Mouse (Mus musculus) liver, embryonic 11.5 days (tissue): ENCODE measurements around the gene Xkr8. TPM values are rescaled to one million over a fixed set of nuclear protein-coding genes. Genes with fewer than 3 reads are reported as not detected.
"Not testable (repeated sequence)": the region's sequence is repeated elsewhere in the genome, so short reads cannot be mapped to it uniquely, and the experiment has no call there.

Experiments
- ATAC-seq: fragments of 200-750 bp; cut with Nextera tagmentation; replicated peaks from 2 replicates; pipeline ENCODE4 v1.8.0; 2017; ENCODE audit warnings: moderate number of reproducible peaks, mild to moderate bottlenecking, moderate TSS enrichment, moderate library complexity; ENCODE audit not compliant: low FRiP score
- DNase-seq: peaks from one replicate; pipeline ENCODE4 v3.0.0-alpha.2; 2017; ENCODE audit warnings: low spot score
- H3K27ac ChIP-seq: fragments of 300-500 bp; sonication (generic); 2 replicates; pipeline ENCODE4 v1.5.1; 2014; ENCODE audit warnings: mild to moderate bottlenecking, low read depth, low read length, control low read depth
- H3K27me3 ChIP-seq: fragments of 300-500 bp; sonication (generic); replicated peaks from 2 replicates; pipeline ENCODE4 v1.6.1; 2014; ENCODE audit warnings: low read length, mixed read lengths; ENCODE audit not compliant: control insufficient read depth, insufficient read depth
- H3K36me3 ChIP-seq: fragments of 300-500 bp; sonication (generic); 2 replicates; pipeline ENCODE4 v1.6.1; 2014; ENCODE audit warnings: mild to moderate bottlenecking, low read length, moderate library complexity, mixed read lengths; ENCODE audit not compliant: control insufficient read depth, insufficient read depth
- H3K4me1 ChIP-seq: fragments of 300-500 bp; sonication (generic); replicated peaks from 2 replicates; pipeline ENCODE4 v1.6.1; 2014; ENCODE audit warnings: low read length, mixed read lengths; ENCODE audit not compliant: control insufficient read depth, insufficient read depth
- H3K4me2 ChIP-seq: fragments of 300-500 bp; sonication (generic); 2 replicates; pipeline ENCODE4 v1.6.1; 2014; ENCODE audit warnings: mild to moderate bottlenecking, control low read depth, moderate library complexity
- H3K4me3 ChIP-seq: fragments of 300-500 bp; sonication (generic); 2 replicates; pipeline ENCODE4 v1.5.1; 2014; ENCODE audit warnings: low read depth, low read length, control low read depth
- H3K9ac ChIP-seq: fragments of 300-500 bp; sonication (generic); 2 replicates; pipeline ENCODE4 v1.6.1; 2014; ENCODE audit warnings: low read depth, low read length, control low read depth
- H3K9me3 ChIP-seq: fragments of 300-500 bp; sonication (generic); 2 replicates; pipeline ENCODE4 v1.6.1; 2016; ENCODE audit warnings: low read length, inconsistent platforms, mixed read lengths; ENCODE audit not compliant: control insufficient read depth
- WGBS: fragments of 180-500 bp; shearing (Covaris S2); extraction: QIAGEN DNeasy Blood & Tissue Kit; methylation state at CpG from one replicate; pipeline ENCODE4 v1.1.7; 2014; 5-methylcytosine and 5-hydroxymethylcytosine counted together
- polyA plus RNA-seq: library from polyadenylated mRNA; unstranded; fragments of >200 nt; fragmentation: Nextera tagmentation; extraction: Ambion mirVana; gene quantifications from 2 replicates; pipeline ENCODE4 v1.2.1, GENCODE M21; 2014

Xkr8 gene
- polyA plus RNA-seq, result 5.1 and 7.7 TPM in 2 replicates

GRCm38 (mm10) chr4:132732148-132732684 lies at the start of gene Xkr8:
Gene Xkr8 (minus strand): TSS chr4:132732546.
- Histone ChIP-seq H3K27me3 (no peaks in the 10 kb centered on the region), H3K36me3 (peaks cover 1% of the 10 kb centered on the region; the same call in 1 of the 2 replicates), H3K9me3 (no peaks in the 10 kb centered on the region), H3K4me2 (peak within 1 kb of the TSS; percentile 100), H3K4me1 (peaks cover 13% of the 10 kb centered on the region), H3K27ac (peak within 1 kb of the TSS; percentile 25; the same call in 1 of the 2 replicates), H3K4me3 (peak within 1 kb of the TSS; percentile 73), H3K9ac (peak within 1 kb of the TSS; percentile 72)
- WGBS, result 2% methylated on average over 34 of the region's 34 CpGs
- peak; percentile 93 for ATAC-seq
- DNase-seq, result peak; percentile 92

- H3K4me3 ChIP-seq, result no peak overlapping the region
- H3K9me3 ChIP-seq, result no peaks in the 10 kb centered on the region
- peaks cover 4% of the 10 kb centered on the region; the same call in 1 of the 2 replicates for H3K4me1 ChIP-seq
- ATAC-seq, result no peak
- H3K36me3 ChIP-seq, result peaks cover 42% of the 10 kb centered on the region
- no peak overlapping the region for H3K9ac ChIP-seq
- no peak for DNase-seq
- no peak overlapping the region for H3K27ac ChIP-seq
- no peaks in the 10 kb centered on the region for H3K27me3 ChIP-seq
- H3K4me2 ChIP-seq, result no peak overlapping the region
- WGBS, result 82% methylated on average over 4 of the region's 4 CpGs
These were observed 47.9 kb upstream of the Xkr8 start for GRCm38 (mm10) chr4:132780288-132780687.

GRCm38 (mm10) chr4:132778562-132779201 lies 46.3 kb upstream of the Xkr8 start:
- H3K9ac ChIP-seq, result no peak overlapping the region
- peaks cover 56% of the 10 kb centered on the region for H3K36me3 ChIP-seq
- no peaks in the 10 kb centered on the region for H3K27me3 ChIP-seq
- ATAC-seq (no peak), DNase-seq (no peak)
- no peak overlapping the region for H3K27ac ChIP-seq
- H3K4me3 ChIP-seq, result no peak overlapping the region
- no peak overlapping the region for H3K4me2 ChIP-seq
- 91% methylated on average over 6 of the region's 6 CpGs for WGBS
- H3K9me3 ChIP-seq, result no peaks in the 10 kb centered on the region
- H3K4me1 ChIP-seq, result no peaks in the 10 kb centered on the region

- Histone ChIP-seq H3K4me3 (no peak overlapping the region), H3K36me3 (peaks cover 71% of the 10 kb centered on the region), H3K27me3 (no peaks in the 10 kb centered on the region), H3K9ac (no peak overlapping the region), H3K4me1 (no peaks in the 10 kb centered on the region), H3K9me3 (no peaks in the 10 kb centered on the region), H3K4me2 (no peak overlapping the region), H3K27ac (no peak overlapping the region)
- DNase-seq (no peak), ATAC-seq (no peak)
- WGBS, result 84% methylated on average over 5 of the region's 5 CpGs
These were observed 44.4 kb upstream of the Xkr8 start for GRCm38 (mm10) chr4:132776764-132777163.

- ATAC-seq, result no peak
- H3K9me3 ChIP-seq, result no peaks in the 10 kb centered on the region
- H3K9ac ChIP-seq, result no peak overlapping the region
- H3K4me1 ChIP-seq, result no peaks in the 10 kb centered on the region
- peaks cover 86% of the 10 kb centered on the region for H3K36me3 ChIP-seq
- no peak overlapping the region for H3K4me3 ChIP-seq
- DNase-seq, result no peak
- no peak overlapping the region for H3K27ac ChIP-seq
- H3K4me2 ChIP-seq, result no peak overlapping the region
- 86% methylated on average over 3 of the region's 3 CpGs for WGBS
- no peaks in the 10 kb centered on the region for H3K27me3 ChIP-seq
These were observed 42.6 kb upstream of the Xkr8 start for GRCm38 (mm10) chr4:132774905-132775304.

- WGBS, result 91% methylated on average over 9 of the region's 9 CpGs
- H3K36me3 ChIP-seq, result peaks cover 59% of the 10 kb centered on the region
These were observed 39.4 kb upstream of the Xkr8 start for GRCm38 (mm10) chr4:132771776-132772175.

GRCm38 (mm10) chr4:132767914-132768876 lies 35.8 kb upstream of the Xkr8 start, which contains the start of gene Rpa2:
Gene Rpa2 (plus strand): TSS chr4:132768332.
- H3K27ac ChIP-seq, result peak within 1 kb of the TSS; percentile 72
- peak; percentile 94 for DNase-seq
- peak within 1 kb of the TSS; percentile 85 for H3K4me2 ChIP-seq
- under 1% methylated on average over 71 of the region's 71 CpGs for WGBS
- H3K9ac ChIP-seq, result peak within 1 kb of the TSS; percentile 96
- no peaks in the 10 kb centered on the region for H3K27me3 ChIP-seq
- peak within 1 kb of the TSS; percentile 77 for H3K4me3 ChIP-seq
- H3K4me1 ChIP-seq, result no peaks in the 10 kb centered on the region
- H3K36me3 ChIP-seq, result peaks cover 27% of the 10 kb centered on the region
- no peaks in the 10 kb centered on the region for H3K9me3 ChIP-seq
- peak; percentile 92 for ATAC-seq

More at GRCm38 (mm10) chr4:132771776-132772175, 39.4 kb upstream of the Xkr8 start:
- ATAC-seq (no peak), DNase-seq (no peak)
- Histone ChIP-seq H3K4me3 (no peak overlapping the region), H3K4me2 (no peak overlapping the region), H3K27ac (no peak overlapping the region), H3K4me1 (no peaks in the 10 kb centered on the region), H3K9me3 (no peaks in the 10 kb centered on the region), H3K27me3 (no peaks in the 10 kb centered on the region), H3K9ac (no peak overlapping the region)

GRCm38 (mm10) chr4:132763125-132763524 lies 30.8 kb upstream of the Xkr8 start:
- ATAC-seq, H3K9me3 ChIP-seq, H3K4me3 ChIP-seq, H3K9ac ChIP-seq, H3K4me2 ChIP-seq, H3K4me1 ChIP-seq, H3K27me3 ChIP-seq, DNase-seq, H3K27ac ChIP-seq, H3K36me3 ChIP-seq: not testable (repeated sequence)
- WGBS, result 88% methylated on average over 3 of the region's 3 CpGs
